Mouse (Mus musculus): ENCODE results near the gene Ftl1.
"Not testable (repeated sequence)": the region's sequence is repeated elsewhere in the genome, so short reads cannot be mapped to it uniquely, and the experiment has no call there.

The Ftl1 gene

GRCm38 (mm10) chr7:45459564-45460140 lies at the start of gene Ftl1:
TSS of gene Ftl1 (minus strand) at chr7:45459884.
- peak; percentile 97 for DNase-seq (ENCODE audit: low read depth)

GRCm38 (mm10) chr7:45509181-45509882 lies 49.6 kb upstream of the Ftl1 start:
- DNase-seq (ENCODE audit: low read depth): no peak

GRCm38 (mm10) chr7:45508561-45508960 lies 48.9 kb upstream of the Ftl1 start:
- DNase-seq (ENCODE audit: low read depth): peak; percentile 85

- DNase-seq (ENCODE audit: low read depth): no peak
Measured at GRCm38 (mm10) chr7:45507583-45507982, 47.9 kb upstream of the Ftl1 start.

GRCm38 (mm10) chr7:45498427-45498826 lies 38.7 kb upstream of the Ftl1 start:
- no peak for DNase-seq (ENCODE audit: low read depth)

- no peak for DNase-seq (ENCODE audit: low read depth)
Measured at GRCm38 (mm10) chr7:45494548-45494947, 34.9 kb upstream of the Ftl1 start.

- DNase-seq (ENCODE audit: low read depth): no peak
Measured at GRCm38 (mm10) chr7:45492951-45493350, 33.3 kb upstream of the Ftl1 start.

GRCm38 (mm10) chr7:45492225-45492844 lies 32.7 kb upstream of the Ftl1 start:
- no peak for DNase-seq (ENCODE audit: low read depth)

GRCm38 (mm10) chr7:45491264-45491663 lies 31.6 kb upstream of the Ftl1 start:
- peak; percentile 42 for DNase-seq (ENCODE audit: low read depth)

GRCm38 (mm10) chr7:45490822-45491221 lies 31.1 kb upstream of the Ftl1 start:
- DNase-seq (ENCODE audit: low read depth): no peak

GRCm38 (mm10) chr7:45489578-45489977 lies 29.9 kb upstream of the Ftl1 start:
- peak; percentile 66 for DNase-seq (ENCODE audit: low read depth)

GRCm38 (mm10) chr7:45488293-45489204 lies 28.9 kb upstream of the Ftl1 start, which contains the start of gene Dhdh:
TSS of gene Dhdh (minus strand) at chr7:45488805.
- DNase-seq (ENCODE audit: low read depth): no peak

GRCm38 (mm10) chr7:45487861-45488292 lies 28.2 kb upstream of the Ftl1 start:
- no peak for DNase-seq (ENCODE audit: low read depth)

- no peak for DNase-seq (ENCODE audit: low read depth)
Measured at GRCm38 (mm10) chr7:45486761-45487415, 27.2 kb upstream of the Ftl1 start, which contains the start of gene Gm45808. TSS of gene Gm45808 (minus strand) at chr7:45486811.

GRCm38 (mm10) chr7:45486158-45486557 lies 26.5 kb upstream of the Ftl1 start:
- DNase-seq (ENCODE audit: low read depth): peak; percentile 51

- not testable (repeated sequence) for DNase-seq (ENCODE audit: low read depth)
Measured at GRCm38 (mm10) chr7:45484985-45485384, 25.3 kb upstream of the Ftl1 start.

GRCm38 (mm10) chr7:45482166-45482565 lies 22.5 kb upstream of the Ftl1 start:
- no peak for DNase-seq (ENCODE audit: low read depth)

GRCm38 (mm10) chr7:45481374-45481927 lies 21.8 kb upstream of the Ftl1 start, which contains the start of gene Tulp2:
TSS of gene Tulp2 (plus strand) at chr7:45481877.
- DNase-seq (ENCODE audit: low read depth): peak; percentile 75

GRCm38 (mm10) chr7:45480310-45480709 lies 20.6 kb upstream of the Ftl1 start:
- not testable (repeated sequence) for DNase-seq (ENCODE audit: low read depth)

- DNase-seq (ENCODE audit: low read depth): no peak
Measured at GRCm38 (mm10) chr7:45478774-45479173, 19.1 kb upstream of the Ftl1 start.

- DNase-seq (ENCODE audit: low read depth): no peak
Measured at GRCm38 (mm10) chr7:45477003-45477402, 17.3 kb upstream of the Ftl1 start.
